Mouse (Mus musculus) adrenal gland (tissue): Measurements from ENCODE around the gene Il1rapl1.

Experiments used
- intact Hi-C: fragments of 180-260 bp; cut with DNase I; formaldehyde crosslinking; loops from one replicate; pipeline ENCODE4 v1.15.1; 2025
- long read RNA-seq, 2 experiments: library from polyadenylated mRNA; unstranded; transcript quantifications; one replicate each; pipeline ENCODE4 v2.0.0; 2020; ENCODE audit warnings: borderline replicate concordance in 1 of 2; ENCODE audit not compliant: insufficient replicate concordance in 1 of 2

The Il1rapl1 gene
- long read RNA-seq, experiment 1, partial matches to known transcripts, result 0 of 1 reads
- long read RNA-seq, experiment 1, other reads (novel, unspliced or antisense), result 1 of 1 reads
- long read RNA-seq, experiment 2, result 0 reads

DNA sequence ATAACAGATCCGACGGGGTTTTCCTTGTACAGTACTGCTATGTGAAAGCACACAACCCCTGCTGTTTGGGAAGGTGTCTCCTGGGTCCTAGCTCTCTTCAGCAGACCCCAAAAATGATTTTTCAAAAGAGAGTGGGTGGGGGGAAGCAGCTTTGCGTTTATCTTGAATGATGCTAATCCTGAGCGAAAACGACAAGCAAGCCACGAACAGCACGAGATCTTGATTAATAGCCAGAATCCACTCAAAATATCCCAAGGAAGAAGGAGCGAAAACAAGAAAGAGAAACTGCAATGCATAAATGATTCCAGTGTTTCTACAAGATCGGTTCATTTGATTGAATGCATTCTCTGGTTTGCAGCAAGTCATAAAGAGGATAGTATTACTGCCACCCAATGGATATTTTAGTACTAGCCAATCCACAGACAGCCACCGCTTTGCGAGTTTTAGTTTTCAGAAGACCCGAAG, at the start of gene Il1rapl1:
Il1rapl1 (minus strand) TSS at position 37 of the 465 bp plus-strand sequence.
- intact Hi-C loops, result loop anchor here (5.0 kb wide), 1 partner anchor 458 kb away; no protein-coding TSS in a partner anchor

DNA sequence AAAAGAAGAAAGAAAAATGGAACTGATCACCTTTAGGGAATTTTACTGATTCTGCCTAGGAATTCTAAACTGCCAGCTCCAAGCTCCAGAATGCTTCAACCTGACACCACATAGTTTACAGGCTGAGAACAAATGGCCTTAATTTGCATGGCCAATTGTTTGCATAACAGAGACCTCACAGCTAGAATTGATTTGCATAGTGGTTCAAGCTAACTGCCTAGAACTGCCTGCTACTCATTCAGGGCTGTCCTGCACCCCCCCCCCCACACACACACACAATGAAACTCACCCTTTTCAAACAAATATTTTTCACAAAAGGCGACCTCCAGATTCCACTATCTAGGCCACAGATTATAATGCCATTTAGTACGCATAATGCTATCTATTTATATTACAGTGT, 42.6 kb upstream of the Il1rapl1 start:
- intact Hi-C loops, result no loop called here

DNA sequence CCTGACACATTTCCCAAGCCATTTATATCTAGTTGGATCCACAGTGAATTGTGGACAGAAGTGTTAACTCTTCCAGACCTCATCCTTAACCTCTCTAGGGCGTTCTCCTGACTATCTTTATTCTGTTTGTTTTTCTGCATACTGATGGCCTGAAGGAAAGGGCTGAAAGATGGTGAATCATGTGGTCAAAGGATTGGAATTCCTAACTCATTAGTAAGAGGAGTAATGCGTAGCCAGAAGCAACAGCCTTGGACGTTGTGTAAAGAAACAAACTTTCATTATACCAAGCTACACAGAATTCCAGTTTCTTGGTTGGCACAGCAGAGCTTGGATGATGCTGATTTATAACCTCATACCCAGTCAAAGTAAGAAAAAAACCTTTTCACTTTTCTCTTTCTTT, 10.2 kb upstream of the Il1rapl1 start:
- intact Hi-C loops, result no loop called here

DNA sequence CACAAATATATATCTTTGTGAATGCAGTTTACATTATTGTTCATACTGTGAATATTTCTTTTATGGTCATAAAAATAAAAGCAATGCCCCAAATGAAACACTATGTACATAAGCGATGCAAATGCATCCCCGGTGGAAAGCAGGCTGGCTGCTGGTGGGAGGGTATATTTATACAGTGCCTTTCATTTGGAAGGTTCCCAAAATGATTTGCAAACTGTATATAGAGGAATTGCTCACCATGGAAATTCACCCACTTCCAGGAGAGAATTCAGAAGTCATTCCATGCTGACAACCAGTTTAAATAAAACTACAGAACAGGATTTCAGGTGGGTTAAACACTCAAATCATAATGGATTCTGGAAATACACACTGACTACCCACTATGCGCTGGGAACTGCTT, 4.6 kb upstream of the Il1rapl1 start:
- intact Hi-C loops, result no loop called here

DNA sequence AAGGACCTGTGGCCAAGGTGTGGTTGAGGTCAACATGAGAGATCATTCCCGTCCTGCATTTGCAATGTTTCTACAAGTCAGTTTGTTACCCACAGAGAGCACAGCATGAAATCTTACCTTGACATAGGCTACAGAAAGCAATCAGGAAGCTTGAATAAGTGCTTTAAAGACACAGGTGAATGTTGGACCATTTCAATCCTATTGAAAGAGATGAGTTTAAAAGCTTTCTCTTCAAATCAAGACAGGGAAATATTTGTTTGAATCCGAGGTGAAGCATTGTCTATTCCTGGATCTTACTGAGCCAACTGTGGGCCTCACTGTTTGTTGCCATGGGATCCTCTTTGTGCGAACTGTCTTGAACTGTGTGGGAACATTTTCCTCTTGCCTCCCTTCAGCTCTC, 2.4 kb upstream of the Il1rapl1 start:
- intact Hi-C loops, result loop anchor here (5.0 kb wide), 1 partner anchor 461 kb away; no protein-coding TSS in a partner anchor

DNA sequence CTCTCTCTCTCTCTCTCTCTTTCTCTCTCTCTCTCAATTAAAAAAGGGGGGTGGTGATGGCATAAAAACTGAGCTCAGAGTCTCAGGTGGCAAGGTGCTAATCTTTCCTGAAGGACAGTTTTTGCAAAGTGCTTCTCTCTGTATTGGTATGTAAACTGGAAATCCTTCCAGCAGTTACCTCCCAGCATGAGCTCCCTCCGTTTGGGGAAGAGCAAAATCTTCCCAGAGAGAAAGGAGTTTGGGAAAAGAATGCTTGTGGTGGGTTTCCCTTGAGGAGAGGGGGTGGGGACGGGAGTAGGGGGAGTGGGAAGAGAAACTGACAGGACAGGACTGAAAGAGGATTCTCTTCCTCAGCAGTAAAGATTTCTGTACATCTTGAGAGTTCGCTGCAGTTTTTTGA, 881 bp upstream of the Il1rapl1 start:
- intact Hi-C loops, result loop anchor here (5.0 kb wide), 1 partner anchor 459 kb away; no protein-coding TSS in a partner anchor

DNA sequence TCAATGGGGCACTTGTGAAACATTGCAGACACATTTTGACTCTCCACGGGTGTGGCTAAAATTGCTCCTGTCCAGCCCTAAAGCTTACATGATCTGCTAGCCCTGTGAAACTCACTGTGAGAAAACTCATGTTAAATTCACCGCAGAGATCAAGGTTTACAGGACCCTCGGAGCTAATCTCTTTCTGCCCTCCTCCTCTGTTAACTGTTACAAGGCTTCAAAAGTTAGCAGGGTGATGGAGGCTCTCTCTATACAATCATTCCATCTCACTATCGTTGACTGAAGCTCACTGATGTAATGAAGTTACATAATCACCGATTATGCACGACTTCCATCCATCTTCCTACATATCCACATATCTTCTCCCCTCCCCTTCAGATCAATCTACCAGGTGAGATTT, 1.9 kb downstream of the Il1rapl1 start:
- intact Hi-C loops, result no loop called here

DNA sequence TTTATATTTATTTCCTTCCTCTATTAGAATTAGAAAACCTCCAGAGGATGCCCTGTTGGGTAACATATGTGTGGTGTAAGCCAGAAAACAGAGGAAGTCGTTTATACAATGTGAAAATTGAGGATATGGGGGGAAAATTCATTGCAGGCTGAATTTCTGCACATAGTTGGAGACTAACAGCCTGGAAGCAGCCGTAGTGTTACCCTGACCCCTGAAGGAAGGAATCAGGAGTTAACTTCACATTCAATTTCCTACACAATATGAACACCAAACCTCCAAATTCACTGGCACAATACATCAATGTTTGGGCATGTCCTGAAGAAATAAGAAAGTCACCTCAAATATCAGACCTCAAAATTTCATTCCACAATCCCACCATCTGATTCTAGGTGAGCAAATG, 3.2 kb downstream of the Il1rapl1 start:
- intact Hi-C loops, result no loop called here

DNA sequence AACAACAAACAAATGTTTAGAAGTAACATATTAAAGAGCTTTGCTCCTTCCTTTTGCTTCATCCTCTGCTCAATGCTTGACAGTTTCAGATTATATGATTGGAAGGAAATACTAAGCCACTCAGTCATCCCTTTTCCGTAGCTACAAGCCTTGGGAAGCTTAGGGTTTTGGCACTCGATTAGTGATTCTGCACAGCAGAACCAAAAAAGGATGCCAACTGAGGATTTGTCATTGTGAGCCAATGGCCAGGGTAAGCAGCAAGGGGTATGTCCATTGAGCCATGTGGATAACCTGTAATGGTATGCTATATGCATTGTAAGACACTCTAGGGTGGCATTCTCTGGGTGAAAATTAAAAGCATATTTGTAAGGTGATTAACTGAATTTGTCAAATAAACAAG, 5.7 kb downstream of the Il1rapl1 start:
- intact Hi-C loops, result no loop called here

DNA sequence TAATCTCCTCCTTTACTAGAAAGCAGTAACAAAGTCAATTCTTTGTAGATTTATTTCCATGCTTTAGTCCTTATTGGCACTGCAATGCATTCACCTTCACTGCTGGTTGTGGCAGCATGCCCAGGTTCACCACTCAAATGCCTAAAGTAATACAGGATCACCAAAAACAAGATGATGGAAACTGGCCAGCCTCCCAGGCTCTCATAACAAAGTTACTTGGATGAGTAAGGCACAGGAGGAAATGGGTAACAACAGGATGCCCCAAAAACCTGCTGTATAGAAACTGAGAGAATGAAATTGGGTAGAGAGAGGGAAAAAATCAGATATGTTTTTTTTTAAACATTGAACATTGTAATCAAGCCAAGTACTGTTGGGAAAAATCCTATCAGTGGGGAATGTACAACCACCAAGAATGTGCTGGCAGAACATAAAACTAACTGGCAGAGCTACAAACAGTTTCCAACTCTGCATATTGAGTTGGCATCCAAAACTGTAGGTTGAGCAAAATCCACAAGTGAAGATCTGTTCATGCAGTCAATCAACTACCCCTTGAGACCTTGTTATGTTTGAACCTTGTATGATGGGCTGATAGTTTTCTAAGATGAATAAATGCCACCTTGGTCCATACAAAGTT, 21.4 kb downstream of the Il1rapl1 start:
- intact Hi-C loops, result no loop called here

DNA sequence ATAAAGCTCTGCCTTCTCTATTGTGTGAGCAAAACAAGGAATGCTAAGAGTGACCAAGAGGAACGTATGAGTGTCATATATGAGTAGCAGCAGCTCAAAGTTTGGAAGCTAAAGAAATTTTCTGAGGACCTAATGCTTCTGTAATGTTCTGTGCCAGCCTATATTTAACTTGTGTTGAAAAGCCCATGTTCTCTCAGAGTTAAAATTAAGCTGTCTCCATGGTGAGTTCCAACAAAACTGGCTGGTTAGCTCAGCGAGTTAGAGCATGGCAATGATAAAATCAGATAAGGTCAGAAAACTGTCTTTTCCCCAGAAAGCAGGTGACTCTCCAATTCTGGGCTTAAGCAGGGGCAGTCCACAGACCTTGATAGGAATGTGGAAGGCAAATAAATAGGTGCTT, 25.6 kb downstream of the Il1rapl1 start:
- intact Hi-C loops, result no loop called here

DNA sequence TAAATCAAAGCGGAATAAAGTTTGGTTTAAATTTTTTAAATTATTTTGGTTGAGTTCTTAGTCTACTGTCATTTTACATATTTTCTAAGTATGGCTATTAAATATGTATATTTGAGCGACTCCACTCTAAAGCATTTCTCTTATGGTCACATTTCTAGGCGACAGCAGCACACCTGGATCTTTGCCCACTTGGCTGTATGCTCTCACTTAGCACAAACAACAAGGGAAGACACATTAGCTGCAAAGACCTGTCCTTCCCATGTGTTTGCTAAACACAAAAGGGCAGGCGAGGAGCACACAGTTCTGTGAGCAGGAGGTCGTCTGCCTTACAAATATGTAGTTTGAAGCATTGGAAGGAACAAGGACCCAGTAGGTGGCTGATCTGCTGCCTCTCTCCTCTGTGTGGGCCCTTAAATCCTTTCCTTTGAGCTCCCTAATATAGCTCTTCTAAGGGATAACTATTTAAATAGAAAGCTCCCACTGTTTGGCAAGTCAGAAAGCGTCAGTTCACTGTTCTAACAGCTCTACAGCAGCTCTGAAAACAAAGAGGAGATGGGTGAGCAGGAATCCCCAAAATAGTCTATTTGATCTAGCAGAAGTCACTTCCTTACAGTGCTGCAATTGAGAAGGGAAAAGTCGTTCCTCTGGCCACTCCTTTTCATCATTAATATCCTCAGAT, 42.6 kb downstream of the Il1rapl1 start:
- intact Hi-C loops, result no loop called here

DNA sequence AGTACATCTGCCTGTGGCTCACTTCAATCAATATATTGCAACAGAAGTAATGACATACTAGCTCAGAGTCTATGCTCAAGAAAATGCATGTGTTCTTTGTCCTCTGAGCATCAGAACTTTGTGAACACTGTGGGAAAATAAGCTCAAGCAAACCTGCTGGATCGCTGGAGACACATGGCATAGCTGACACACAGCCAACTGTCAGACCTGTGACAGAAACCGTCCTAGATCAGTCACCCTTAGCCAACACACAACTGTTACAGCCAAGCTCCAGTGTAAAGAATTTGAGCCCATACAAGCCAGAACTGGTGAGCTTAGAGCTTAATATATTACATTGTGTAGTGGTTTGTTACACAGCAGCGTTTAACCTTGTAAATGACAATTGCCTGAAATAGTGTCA, 45.1 kb downstream of the Il1rapl1 start:
- intact Hi-C loops, result no loop called here

DNA sequence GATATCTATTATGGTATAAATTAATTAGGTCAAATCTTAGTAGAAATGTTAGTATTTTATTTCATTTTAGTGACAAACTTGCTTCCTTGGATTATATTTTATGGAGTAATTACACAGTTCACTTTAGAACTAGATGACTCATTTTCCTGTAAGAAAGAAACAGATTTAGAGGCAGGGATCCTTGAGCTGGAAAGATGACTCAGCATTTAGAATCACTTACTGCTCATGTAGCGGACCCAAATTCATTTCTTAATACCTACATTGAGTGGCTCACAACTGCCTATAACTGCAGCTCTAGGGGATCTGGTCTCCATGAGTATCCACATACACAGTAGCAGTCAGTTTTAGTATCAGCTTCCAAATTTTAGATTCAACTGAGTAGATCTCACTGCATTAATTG, 71.9 kb downstream of the Il1rapl1 start:
- intact Hi-C loops, result no loop called here

DNA sequence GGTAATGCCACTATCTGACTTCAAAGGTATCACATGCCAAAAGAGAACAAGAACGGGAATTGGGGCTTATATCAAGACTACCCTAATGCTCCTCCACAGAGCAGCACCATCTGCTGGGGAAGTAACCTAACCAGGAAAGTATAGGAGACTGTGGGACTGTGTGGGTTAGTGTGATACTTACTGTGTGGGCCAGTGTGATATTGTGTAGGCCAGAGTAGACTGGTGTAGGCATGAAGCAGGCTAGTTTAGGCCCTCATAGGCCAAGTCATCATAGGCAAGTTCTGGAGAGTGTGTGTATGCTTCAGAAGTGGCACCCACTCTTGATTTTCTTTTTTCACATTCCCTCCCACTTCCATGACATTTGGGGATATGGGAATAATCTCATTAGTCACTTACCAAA, 76.5 kb downstream of the Il1rapl1 start:
- intact Hi-C loops, result no loop called here

DNA sequence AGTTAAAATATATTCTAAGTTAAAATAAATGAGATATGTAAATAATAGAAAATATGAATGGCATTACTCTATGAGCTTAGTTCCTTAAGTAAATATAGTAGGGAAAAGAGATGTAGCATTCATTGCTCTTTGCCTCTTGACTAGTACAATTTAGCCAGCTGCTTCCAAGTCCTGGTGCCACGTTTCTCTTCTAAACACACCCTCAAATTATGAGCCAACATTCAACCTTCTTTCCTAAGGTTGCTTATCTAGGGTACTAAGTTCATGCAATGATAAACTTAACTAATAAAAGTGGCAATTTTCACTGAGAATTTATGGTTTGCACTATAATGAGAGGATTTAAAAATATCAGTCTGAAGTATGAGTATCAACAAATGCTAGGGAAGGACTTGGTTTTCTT, 218.3 kb downstream of the Il1rapl1 start:
- intact Hi-C loops, result no loop called here

DNA sequence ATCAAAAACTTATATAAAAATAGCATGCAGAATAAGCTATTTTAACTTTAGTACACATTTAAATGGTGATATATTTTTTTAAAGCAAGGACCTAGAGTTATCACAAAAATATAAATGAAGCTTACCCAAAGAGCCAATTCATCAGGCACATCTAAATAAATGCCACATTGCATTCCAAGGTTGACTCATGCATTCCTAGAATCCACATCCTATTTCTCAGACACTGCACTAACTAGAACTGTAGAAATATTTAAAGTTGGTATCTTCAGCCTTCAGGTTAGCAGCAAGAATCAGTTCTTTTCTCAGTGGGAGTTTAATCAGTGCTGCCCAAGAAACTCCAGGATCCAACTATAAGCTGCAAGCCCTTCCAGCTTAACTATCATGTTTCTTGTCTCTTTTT, 223.5 kb downstream of the Il1rapl1 start:
- intact Hi-C loops, result no loop called here

DNA sequence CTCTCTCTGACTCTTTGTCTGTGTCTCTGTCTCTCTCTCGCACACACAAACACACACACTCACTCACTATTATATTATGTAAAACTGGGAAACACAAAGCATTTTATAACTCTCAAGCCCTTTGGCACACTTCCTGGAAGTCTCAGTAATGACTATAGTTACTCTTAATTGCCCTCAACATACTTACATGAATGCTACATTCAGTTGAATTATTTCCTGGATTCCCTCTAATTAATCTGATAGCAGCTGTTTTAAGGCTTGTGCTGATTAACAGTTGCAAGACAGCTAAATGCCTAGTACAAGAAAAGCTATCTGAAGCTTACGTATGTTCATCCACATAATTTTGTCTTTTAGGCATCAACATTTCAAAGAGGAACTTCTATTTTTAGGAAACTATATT, 261.3 kb downstream of the Il1rapl1 start:
- intact Hi-C loops, result no loop called here

DNA sequence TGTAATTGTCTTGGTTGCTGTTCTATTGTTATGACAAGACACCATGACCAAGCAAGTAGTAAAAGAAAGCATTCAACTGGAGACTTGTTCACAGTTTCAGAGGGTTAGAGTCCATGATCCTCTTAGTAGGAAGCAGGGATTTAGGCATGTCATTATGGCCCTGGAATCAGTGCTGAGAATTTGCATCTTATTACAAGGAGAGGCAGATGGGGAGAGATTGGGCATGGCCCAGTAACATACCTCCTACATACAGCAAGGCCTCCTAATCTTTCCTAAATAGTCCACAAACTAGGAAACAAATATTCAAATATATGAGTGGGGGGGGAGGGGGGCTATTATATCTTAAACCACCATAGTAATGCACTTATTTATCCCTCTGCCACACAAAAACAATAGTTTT, 301.6 kb downstream of the Il1rapl1 start:
- intact Hi-C loops, result no loop called here

DNA sequence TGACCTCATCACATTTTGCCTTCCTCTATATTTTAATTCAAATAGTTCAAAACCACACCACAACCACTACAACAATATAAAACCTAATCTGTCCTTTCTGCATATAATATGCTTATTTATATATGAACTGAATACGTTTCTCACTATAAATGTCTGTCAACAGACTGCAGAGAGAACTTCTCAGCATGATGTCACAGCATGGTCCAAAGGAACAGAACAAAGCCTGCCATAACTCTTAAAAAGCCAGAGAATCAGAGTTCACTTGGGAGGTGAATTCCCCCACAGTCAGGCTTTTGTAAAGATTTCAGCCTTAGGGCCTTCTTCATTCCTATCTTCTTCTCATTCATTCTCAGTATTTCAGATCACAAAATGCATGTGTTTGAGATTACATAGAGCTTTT, 307.7 kb downstream of the Il1rapl1 start:
- intact Hi-C loops, result no loop called here

DNA sequence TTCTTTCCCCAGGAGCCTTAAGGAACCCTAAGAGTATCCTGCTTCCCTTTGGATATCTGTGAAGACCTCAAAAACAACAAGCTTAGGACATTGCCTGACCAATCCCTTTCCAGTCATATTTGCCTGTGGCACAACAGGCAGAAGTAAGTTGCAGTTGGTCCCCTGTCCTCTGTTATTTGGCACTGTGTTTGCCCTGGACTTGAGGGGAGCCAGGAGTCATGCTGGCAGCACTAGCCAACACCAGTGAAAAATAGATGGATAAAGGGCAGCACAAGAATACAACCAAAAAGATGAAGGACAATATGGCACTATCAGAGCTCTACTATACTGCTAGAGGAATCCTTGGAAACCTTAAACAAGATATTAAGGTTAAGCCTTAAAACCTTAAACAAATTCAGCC, 322.4 kb downstream of the Il1rapl1 start:
- intact Hi-C loops, result no loop called here

DNA sequence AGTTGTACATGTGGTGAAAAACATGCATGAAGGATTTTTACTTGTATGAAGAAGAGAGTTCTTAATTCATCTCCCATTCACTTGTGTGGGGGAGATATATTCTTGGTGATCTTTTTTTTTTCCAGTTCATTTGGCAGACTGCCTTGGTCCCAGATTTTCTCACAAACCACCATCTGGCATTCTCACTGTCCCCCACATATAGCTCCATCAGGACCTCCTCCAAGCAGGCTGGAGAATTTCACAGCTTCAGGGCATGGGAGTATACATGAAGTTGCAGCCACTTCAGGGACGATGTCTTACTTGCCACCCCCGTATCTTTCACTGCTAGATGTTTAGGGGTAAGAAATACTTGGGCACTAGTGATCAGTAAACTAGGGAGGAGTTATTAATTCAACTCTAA, 404.9 kb downstream of the Il1rapl1 start:
- intact Hi-C loops, result no loop called here

DNA sequence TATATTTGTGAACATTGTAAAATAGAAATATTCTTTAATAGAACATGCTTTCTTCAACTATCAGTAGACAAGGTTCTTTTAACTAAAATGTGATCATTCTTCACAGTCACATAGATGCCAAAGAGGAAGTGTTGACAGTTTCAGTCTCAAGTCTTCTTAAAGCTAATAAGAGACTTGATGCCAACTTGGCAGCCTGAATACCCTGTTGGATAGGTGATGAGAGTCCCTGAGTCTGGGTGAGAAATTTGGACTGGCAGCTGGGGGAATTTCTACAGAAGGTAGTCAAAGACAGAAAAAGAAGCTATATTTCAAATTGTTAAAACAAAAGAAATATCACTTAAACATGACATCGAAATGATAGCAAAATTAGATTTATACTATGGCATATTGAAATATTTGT, 451.6 kb downstream of the Il1rapl1 start:
- intact Hi-C loops, result no loop called here
